Comparison of ENCODE assay signal across 20 mouse cellular contexts in the genomic region with DNA sequence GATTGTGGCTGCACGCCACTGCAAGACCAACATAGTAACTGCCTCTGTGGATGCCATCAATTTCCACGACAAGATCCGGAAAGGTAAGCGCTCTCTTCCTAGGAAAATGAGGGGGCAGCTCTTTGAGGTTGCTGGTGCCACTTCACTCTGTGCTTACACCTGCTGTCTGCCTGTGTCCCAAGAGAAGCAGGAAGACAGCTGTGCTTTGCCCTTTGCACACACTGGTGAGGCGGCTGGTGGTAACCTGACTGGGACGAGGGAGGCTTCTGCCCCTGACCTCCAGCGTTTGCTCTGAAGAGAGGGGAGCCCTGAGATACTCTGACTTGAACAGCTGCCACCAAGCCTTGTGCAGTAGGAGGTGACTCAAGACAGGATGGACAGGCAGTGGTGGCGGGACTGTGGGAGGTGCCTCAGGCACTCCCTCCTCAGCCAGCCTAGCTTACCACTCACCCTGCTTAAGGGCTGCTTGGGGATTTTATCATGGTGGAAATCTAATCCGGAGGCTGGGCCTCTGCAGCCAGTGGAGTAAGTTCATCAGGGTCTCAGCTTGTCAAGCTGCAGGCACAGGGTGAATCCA. TPM values are rescaled to one million over a fixed set of nuclear protein-coding genes. Genes with fewer than 3 reads are reported as not detected.
DNase-seq lines count a peak whose midpoint lies in the region; ATAC-seq and TF ChIP-seq lines count a peak whose summit lies in the region.
"Had no signal": no experiment of that assay in that cellular context is flagged by ENCODE, and none has a peak within 500 bp of the region (broad histone marks: within the 10 kb centered on the region; RNA-seq: fewer than 3 reads in every experiment).

No protein-coding gene starts in this region.

- peak overlapping the region; percentile 61 for H3K27ac ChIP-seq in heart, embryonic 15.5 days
- H3K27ac ChIP-seq: embryonic facial prominence, embryonic 13.5 days; forebrain, embryonic 13.5 days; hindbrain, embryonic 14.5 days had no signal

- H3ac ChIP-seq in myocyte (ENCODE audit: control insufficient read depth, insufficient read length): no peak overlapping the region

- TF ChIP-seq POLR2A in myocyte (IDR thresholded peaks at IDR 0.05; ENCODE audit: insufficient read length, low read depth): no peak

- no peaks in the 10 kb centered on the region for H3K79me2 ChIP-seq in myocyte (ENCODE audit: control insufficient read depth, insufficient read depth)

- 58% methylated on average over 9 of the region's 9 CpGs for WGBS in heart, embryonic 15.5 days

- DNase-seq in adrenal gland, adult 2 months: peak; percentile 68
- DNase-seq in adrenal gland, adult 18-20 months (ENCODE audit: low spot score in 2 of 2): no peak
- DNase-seq in heart, postnatal 25 days (ENCODE audit: low spot score): no peak
- peak; percentile 37 to 51 for DNase-seq in kidney, postnatal 4 days
- DNase-seq in kidney, adult 9 months: no peak
- no peak for DNase-seq in yolk sac, embryonic 10.5 days (ENCODE audit: low spot score)
- DNase-seq: cerebellum, adult 11 months; kidney, postnatal 14 days; left cerebral cortex, postnatal 4 days; thymus, postnatal 14 days had no signal

- H3K4me1 ChIP-seq in heart, embryonic 15.5 days (replicated peaks): peaks cover 63% of the 10 kb centered on the region

- no peaks in the 10 kb centered on the region for H3K9me3 ChIP-seq in heart, embryonic 15.5 days (replicated peaks)
- H3K9me3 ChIP-seq: embryonic facial prominence, embryonic 13.5 days; forebrain, embryonic 13.5 days had no signal

- H3K4me2 ChIP-seq in heart, embryonic 15.5 days: no peak overlapping the region
- peak overlapping the region; percentile 18 for H3K4me2 ChIP-seq in myocyte (ENCODE audit: low read depth)
- H3K4me2 ChIP-seq: embryonic facial prominence, embryonic 13.5 days; forebrain, embryonic 13.5 days; hindbrain, embryonic 14.5 days had no signal

- no peak overlapping the region for H3K4me3 ChIP-seq in heart, embryonic 15.5 days
- H3K4me3 ChIP-seq in myocyte: no peak overlapping the region
- H3K4me3 ChIP-seq: embryonic facial prominence, embryonic 13.5 days; forebrain, embryonic 13.5 days had no signal

- no peak overlapping the region for H3K9ac ChIP-seq in heart, embryonic 15.5 days
- H3K9ac ChIP-seq: embryonic facial prominence, embryonic 13.5 days; forebrain, embryonic 13.5 days; hindbrain, embryonic 14.5 days had no signal

- H3K36me3 ChIP-seq in heart, embryonic 15.5 days: peaks cover 6% of the 10 kb centered on the region; the same call in 1 of the 2 replicates
- H3K36me3 ChIP-seq in myocyte (ENCODE audit: control insufficient read depth, insufficient read depth): peaks cover 13% of the 10 kb centered on the region
- H3K36me3 ChIP-seq: embryonic facial prominence, embryonic 13.5 days had no signal

- no peaks in the 10 kb centered on the region for H3K27me3 ChIP-seq in heart, embryonic 15.5 days
- no peaks in the 10 kb centered on the region for H3K27me3 ChIP-seq in myocyte (ENCODE audit: control insufficient read depth, insufficient read depth, insufficient read length)
- H3K27me3 ChIP-seq: embryonic facial prominence, embryonic 13.5 days; forebrain, embryonic 13.5 days had no signal

- intact Hi-C loops in heart, postnatal 25 days (cut with DNase I): no loop called here

- no peak for ATAC-seq in heart, embryonic 15.5 days (replicated peaks; ENCODE audit: insufficient number of reproducible peaks, insufficient read depth, low FRiP score, low read depth)
- ATAC-seq: forebrain, embryonic 13.5 days had no signal

TF ChIP-seq in myocyte, 11 proteins besides CTCF, POLR2A, EP300 and RAD21:
- no peak for TF ChIP-seq CEBPB (IDR thresholded peaks at IDR 0.05; ENCODE audit: insufficient read depth, poor library complexity, severe bottlenecking)
- peak; percentile 45 to 91 (median 79) for TF ChIP-seq MYOG (IDR thresholded peaks at IDR 0.05; ENCODE audit: control insufficient read depth in 1 of 3, insufficient read depth in 1 of 3, insufficient read length in 2 of 3, low read depth in 2 of 3)
- no peak for TF ChIP-seq REST (IDR thresholded peaks at IDR 0.05; ENCODE audit: insufficient read depth, insufficient read length)
- TF ChIP-seq E2F4 (IDR thresholded peaks at IDR 0.05; ENCODE audit: insufficient read depth): no peak
- TF ChIP-seq TCF3 (IDR thresholded peaks at IDR 0.05; ENCODE audit: insufficient read length, low read depth): peak; percentile 33
- TF ChIP-seq TCF12 (IDR thresholded peaks at IDR 0.05; ENCODE audit: insufficient read depth, poor library complexity, severe bottlenecking): peak; percentile 49
- peak; percentile 15 to 92 (median 89) for TF ChIP-seq MYOD1 (IDR thresholded peaks at IDR 0.05; ENCODE audit: control insufficient read depth in 1 of 3, insufficient read length in 2 of 3, low read depth in 2 of 3)
- TF ChIP-seq POLR2AphosphoS2 (IDR thresholded peaks at IDR 0.05; ENCODE audit: insufficient read length, low read depth): no peak
- TF ChIP-seq MAX (IDR thresholded peaks at IDR 0.05; ENCODE audit: low read depth): no peak
- TF ChIP-seq USF1 (IDR thresholded peaks at IDR 0.05; ENCODE audit: low read depth): no peak
- TF ChIP-seq SRF (IDR thresholded peaks at IDR 0.05; ENCODE audit: control insufficient read depth, insufficient read length, low read depth): no peak
TF ChIP-seq in myocyte: peak in this region for 4.

RNA-seq across cellular contexts. Expression of a gene that starts 20.8 kb away (rescaled TPM):
- total RNA-seq in adrenal gland, adult 2 months (2021): 1 to 10 TPM; 3.5 to 8.3 TPM
- polyA plus RNA-seq in adrenal gland, adult 2 months (2012; rRNA removed): 16.6 and 22.4 TPM in 2 replicates
- 1 to 10 TPM; 5.3 to 7.4 TPM for total RNA-seq in adrenal gland, adult 18-20 months (2021)
- polyA plus RNA-seq in heart, embryonic 15.5 days (2015; fragmentation: Nextera tagmentation; extraction: Ambion mirVana): 11.2 and 13.2 TPM in 2 replicates
- total RNA-seq in heart, postnatal 25 days (2021): 10 to 100 TPM; 14.3 to 14.9 TPM
- polyA plus RNA-seq in myocyte (2012; fragmentation: generic; extraction: Trizol): 6.5 TPM

RNA-seq across cellular contexts. Expression of a gene that starts 38.2 kb away (rescaled TPM):
- total RNA-seq in adrenal gland, adult 2 months (2021): not detected
- polyA plus RNA-seq in adrenal gland, adult 2 months (2012; rRNA removed): 0.30 TPM in 1 of 2 replicates, not detected in the other
- not detected for total RNA-seq in adrenal gland, adult 18-20 months (2021)
- not detected in 2 replicates for polyA plus RNA-seq in heart, embryonic 15.5 days (2015; fragmentation: Nextera tagmentation; extraction: Ambion mirVana)
- not detected for total RNA-seq in heart, postnatal 25 days (2021)
- 0.02 TPM for polyA plus RNA-seq in myocyte (2012; fragmentation: generic; extraction: Trizol)
- total RNA-seq: gastrocnemius, adult 18-20 months; layer of hippocampus, postnatal 25 days; megakaryocyte progenitor cell, adult 5-6 weeks had no signal
- polyA plus RNA-seq: embryonic facial prominence, embryonic 13.5 days; forebrain, embryonic 13.5 days; liver, embryonic 16.5 days; small intestine, adult 2 months had no signal

RNA-seq across cellular contexts. Expression of a gene that starts 43.8 kb away (rescaled TPM):
- total RNA-seq in adrenal gland, adult 2 months (2021): 10 to 100 TPM; 34.6 to 49.1 TPM
- 39.5 and 48.3 TPM in 2 replicates for polyA plus RNA-seq in adrenal gland, adult 2 months (2012; rRNA removed)
- 10 to 100 TPM; 52.1 to 55.6 TPM for total RNA-seq in adrenal gland, adult 18-20 months (2021)
- 15.3 and 20.3 TPM in 2 replicates for polyA plus RNA-seq in heart, embryonic 15.5 days (2015; fragmentation: Nextera tagmentation; extraction: Ambion mirVana)
- total RNA-seq in heart, postnatal 25 days (2021): 10 to 100 TPM; 25.2 to 26.7 TPM
- 30.8 TPM for polyA plus RNA-seq in myocyte (2012; fragmentation: generic; extraction: Trizol)

Comparison
In these comparisons a context has a peak if more than half of its experiments do, and no peak if none do; other contexts are left out.
1. DNase-seq: peak in adrenal gland, adult 2 months (single experiment) and kidney, postnatal 4 days (2 of 2); none in adrenal gland, adult 18-20 months (0 of 2), heart, postnatal 25 days (single experiment), kidney, adult 9 months (single experiment) and yolk sac, embryonic 10.5 days (single experiment).